Mouse (Mus musculus): ENCODE results near the gene Foxo3.

Gene Foxo3

GRCm38 (mm10) chr10:42275871-42276501, 569 bp downstream of the Foxo3 start:
- DNase-seq (ENCODE audit: low spot score in 2 of 2): peak in 1 of 2 experiments; percentile 33

DNA sequence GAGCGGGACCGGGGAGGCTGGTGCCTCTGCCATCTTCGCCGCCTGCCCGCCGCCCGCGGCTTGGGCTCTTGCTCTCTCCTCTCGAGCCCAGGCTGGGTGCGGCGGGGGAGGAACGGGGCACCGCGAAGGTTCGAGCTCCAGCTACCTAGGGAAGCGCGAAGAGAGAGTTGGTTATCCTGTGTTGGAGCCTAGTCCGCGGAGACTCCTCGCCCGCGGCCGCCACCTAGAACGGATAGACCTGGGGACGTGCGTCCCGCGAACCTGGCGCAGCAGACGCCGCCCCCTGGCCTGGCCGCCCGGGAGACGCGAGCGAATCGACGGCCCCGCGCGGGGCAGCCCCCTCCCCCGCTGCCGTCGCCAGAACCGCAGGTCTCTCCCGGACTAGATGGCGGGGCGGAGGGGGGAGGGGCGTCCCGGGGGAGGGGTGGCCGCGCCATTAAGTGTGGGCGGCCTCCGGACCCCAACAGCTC, 1.1 kb downstream of the Foxo3 start:
- DNase-seq (ENCODE audit: low spot score in 2 of 2): peak; percentile 46 to 53

DNA sequence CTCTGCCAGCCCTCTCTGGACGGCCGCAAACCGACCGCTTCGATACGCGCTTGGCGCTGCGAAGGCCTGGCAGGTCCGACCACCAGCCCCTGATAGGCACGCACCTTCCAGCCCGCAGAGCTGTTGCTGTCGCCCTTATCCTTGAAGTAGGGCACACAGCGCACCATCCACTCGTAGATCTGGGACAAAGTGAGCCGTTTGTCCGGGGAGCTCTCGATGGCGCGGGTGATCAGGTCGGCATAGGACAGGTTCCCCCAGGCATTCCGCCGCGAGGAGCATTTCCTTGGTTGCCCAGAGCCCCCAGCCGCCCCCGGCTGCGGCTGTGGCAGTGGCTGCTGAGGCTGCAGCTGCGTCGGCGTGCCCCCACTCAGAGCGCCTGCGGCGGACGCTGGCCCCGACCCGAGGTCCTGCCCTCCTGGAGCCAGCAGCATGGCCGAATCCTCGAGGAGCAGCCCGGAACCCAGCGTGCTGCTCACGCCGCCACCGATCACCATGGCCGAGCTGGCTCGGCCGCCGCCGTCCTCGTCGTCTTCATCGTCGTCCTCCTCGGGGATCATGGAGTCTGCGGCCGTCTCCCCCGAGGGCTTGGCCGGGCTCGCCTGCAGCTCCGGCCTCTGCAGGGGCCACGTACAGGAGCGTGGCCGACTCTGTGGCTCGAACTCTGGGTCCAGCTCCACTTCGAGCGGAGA, 1.7 kb downstream of the Foxo3 start:
- DNase-seq (ENCODE audit: low spot score in 2 of 2): no peak

DNA sequence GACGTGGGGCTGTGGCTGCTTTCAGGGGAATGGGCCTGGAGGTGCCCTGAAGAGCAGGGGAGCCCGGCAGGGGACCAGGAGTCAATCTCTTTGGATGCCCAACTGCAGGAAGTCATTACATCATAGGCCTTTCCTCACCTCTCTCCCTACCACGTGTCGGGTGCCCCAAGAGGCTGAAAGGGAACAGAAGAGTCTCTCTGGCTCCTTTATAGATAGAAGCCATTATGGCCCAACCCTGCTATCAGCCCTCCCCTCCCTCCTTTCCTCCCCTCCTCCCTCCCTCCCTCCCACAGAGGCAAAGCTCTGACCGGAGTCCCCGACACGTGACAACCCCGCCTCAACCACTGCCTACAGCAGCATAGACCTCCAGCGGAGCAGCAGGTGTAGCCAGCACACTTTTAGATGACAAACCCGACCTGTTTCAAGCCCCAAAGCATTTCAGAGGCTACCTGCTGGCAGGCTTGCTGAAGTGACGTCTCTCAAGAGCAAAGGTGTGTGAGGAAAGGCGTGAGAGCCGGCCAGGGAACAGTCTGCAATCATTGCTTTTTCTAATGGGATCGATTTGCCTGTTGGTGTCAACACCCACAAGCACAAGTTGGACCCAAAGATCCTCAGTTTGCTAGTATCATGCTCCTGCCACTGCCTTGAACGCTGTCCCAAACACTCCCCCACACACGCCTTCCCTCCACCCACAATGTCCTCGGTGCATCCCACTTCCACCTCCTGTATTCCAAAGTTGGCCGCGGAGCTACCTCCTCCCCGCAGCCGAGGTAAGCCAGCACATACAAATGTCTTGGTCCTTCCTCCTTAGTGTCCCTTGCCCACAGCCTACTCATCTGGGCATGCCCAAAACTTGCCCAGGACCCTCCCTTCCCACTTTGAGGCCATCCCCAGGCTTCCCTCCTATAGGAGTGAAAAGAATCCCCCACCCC, 2.5 kb downstream of the Foxo3 start:
- DNase-seq (ENCODE audit: low spot score in 2 of 2): peak; percentile 42 to 43

GRCm38 (mm10) chr10:42273403-42273759, 3.2 kb downstream of the Foxo3 start:
- DNase-seq (ENCODE audit: low spot score in 2 of 2): no peak

DNA sequence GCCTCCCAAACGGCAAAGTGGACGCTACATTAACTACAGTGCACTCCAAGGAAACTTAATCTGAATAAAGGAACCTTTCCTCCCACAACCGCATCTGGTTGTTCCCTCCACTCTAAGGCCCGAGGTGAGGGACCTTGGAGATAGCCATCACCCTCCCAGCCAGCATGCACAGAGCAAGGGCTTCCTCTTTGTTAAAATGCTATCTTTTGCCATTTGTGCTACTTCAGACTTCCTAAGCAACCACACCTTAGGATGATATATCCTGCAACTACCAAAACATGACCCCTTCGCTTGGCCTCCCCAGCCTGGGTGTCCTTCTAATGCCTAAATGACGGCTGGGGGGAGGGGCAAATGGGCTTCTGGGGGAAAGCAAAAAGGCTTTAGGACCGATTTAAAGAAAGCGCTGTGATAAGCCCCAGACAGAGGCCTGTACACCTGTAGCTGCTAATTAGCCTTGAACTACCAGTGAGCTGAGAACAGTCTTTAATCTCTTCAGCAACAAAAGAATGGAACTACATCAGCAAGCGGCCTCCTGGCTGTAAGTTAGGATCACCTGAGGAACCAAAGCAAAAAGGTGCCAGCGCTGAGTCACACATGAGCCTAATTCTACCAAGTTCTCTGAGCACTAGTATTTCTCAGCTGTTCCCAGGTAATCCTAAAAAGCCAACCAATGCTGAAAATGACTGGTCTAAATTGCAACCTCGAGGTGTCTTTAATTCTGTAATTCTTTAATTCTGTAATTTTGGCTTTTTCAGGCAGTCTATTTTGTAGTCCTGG, 4.9 kb downstream of the Foxo3 start:
- DNase-seq (ENCODE audit: low spot score in 2 of 2): no peak

DNA sequence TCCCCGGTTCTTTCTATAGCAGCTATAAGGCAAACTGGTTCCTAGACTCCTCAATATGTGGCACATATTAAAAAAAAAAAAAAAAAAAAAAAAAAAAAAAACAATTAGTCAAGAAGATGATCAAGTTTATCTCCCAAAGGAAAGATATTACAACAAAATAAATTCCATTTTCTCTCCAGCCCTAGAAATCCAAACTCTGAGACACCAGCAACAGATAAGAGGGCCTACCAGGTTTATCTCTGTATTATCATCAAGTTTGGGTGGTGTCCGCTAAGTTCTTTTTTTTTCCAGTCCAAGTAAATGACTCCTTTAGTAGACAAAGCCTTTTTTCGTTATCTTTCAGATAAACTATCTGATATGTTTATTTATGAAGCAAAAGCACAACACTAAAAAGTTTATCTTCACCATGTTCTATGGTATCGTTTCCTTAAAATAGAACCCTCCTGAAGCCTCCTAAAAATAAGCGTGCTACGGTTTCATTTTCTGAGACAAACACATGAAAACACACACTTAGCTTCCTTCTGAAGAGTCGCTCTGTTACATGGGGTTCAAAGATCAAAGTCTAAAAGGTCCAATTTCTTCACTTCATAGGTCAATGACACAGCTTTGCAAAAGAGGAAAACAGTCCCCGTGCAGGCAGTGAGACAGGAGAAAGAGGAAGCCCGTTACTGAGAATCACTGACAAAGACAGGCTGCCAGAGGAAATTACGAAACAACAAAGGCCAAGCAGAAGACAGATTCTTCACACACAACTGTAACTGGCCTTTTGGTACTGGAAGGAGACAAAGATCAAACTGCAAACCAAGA, 6.1 kb downstream of the Foxo3 start:
- DNase-seq (ENCODE audit: low spot score in 2 of 2): peak; percentile 61 to 70

- DNase-seq (ENCODE audit: low spot score in 2 of 2): peak in 1 of 2 experiments; percentile 33
Observed at GRCm38 (mm10) chr10:42269281-42270025, 7.1 kb downstream of the Foxo3 start.

- no peak for DNase-seq (ENCODE audit: low spot score in 2 of 2)
Observed at GRCm38 (mm10) chr10:42267811-42268545, 8.6 kb downstream of the Foxo3 start.

GRCm38 (mm10) chr10:42265021-42265689, 11.4 kb downstream of the Foxo3 start:
- DNase-seq (ENCODE audit: low spot score in 2 of 2): no peak

DNA sequence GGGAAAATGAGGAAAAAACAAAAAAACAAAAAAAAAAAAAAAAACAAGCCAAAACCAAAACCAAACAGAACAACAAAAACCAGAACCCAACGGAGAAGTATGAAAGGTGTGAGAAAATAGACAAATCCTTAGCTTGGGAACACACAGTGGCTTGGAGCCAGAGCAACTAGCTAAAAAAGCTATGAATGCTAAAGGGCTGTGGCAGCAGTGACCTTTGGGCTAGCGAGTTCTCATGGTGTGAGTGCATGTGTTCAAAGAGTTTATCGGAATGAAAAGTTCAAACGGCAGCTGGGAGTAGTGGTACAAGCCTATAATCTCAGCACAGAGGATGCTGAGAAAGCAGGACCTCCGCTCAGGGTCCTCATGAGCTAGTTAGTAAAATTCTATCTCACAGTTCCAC, 12.4 kb downstream of the Foxo3 start:
- DNase-seq (ENCODE audit: low spot score in 2 of 2): no peak

GRCm38 (mm10) chr10:42263701-42264100, 12.9 kb downstream of the Foxo3 start:
- no peak for DNase-seq (ENCODE audit: low spot score in 2 of 2)

DNA sequence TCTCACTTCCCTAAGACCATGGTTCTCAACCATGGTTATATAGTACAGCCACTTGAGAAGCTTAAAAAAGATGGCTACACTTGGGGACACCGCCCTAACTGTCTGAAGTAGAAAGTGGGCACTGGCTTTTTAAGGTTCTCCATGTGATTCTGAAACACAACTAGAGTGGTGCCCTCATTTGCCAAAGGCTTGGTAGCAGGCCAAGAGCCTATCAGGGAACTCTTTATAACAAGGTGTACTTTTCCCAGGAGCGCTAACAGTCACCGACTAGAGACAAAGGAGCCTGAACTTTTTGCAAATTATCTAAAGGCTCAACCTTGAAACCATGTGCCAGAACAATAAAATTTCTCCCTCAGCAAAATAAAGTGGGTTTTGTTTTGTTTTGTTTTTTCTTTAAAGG, 14.5 kb downstream of the Foxo3 start:
- DNase-seq (ENCODE audit: low spot score in 2 of 2): no peak

DNA sequence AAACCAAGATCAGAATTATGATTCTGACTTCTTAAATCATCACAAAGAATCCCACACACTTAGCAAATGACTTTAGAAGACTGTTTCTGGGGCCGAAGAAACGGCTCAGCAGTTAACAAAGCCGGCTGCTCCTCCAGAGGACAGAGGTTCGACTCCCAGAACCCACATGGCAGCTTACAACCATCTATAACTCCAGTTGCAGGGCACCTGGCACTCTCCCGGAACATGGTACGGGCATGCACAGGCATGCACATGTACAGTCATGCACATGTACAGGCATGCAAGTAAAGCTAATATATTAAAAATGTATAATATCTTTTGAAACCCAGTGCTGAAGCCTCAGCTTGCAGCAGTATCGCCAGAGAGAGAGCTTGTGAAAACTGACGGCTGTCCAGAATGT, 15.5 kb downstream of the Foxo3 start:
- DNase-seq (ENCODE audit: low spot score in 2 of 2): no peak

DNA sequence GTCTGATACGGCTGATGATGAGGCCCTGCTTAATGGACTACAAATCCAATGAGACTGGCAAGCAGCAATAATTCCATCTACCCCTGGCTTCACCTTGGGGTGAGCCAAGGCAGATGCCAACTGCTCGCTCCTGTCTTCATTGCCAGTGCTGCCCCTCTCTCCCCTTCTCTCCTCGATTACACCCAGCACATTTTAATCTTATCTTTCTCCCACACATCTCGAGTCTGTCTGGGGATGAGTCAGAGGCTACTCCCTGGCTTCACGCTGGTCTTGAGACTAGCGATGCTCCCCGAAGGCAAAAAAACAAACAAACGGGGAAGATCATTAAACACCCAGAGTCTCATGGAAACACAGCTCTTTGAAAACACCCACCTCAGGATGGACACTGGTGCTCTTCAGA, 16.0 kb downstream of the Foxo3 start:
- no peak for DNase-seq (ENCODE audit: low spot score in 2 of 2)

DNA sequence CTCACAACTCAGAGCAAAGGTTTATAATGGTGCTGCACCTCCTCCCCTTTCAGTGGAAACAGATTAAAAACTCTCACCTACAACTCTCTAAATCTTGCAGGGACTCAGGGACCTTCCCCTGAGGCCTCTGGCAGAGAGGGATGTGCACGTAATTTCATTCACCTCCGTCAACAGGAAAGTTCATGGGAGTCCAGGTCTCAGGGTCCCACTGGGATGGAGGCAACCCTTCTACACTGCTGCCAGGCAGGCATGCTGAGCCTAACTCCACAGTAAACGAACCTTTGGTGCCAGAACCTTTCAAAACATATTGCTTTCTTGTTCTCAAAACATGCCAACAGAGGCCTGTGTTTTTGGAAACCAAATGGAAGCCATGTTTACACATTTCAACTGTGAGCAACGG, 17.0 kb downstream of the Foxo3 start:
- DNase-seq (ENCODE audit: low spot score in 2 of 2): no peak

GRCm38 (mm10) chr10:42257985-42258384, 18.6 kb downstream of the Foxo3 start:
- no peak for DNase-seq (ENCODE audit: low spot score in 2 of 2)

- no peak for DNase-seq (ENCODE audit: low spot score in 2 of 2)
Observed at GRCm38 (mm10) chr10:42254788-42255187, 21.8 kb downstream of the Foxo3 start.
